24 mouse cellular contexts compared by ENCODE assay signal in genomic region chr12:105857902-105858640, GRCm38 (mm10).
A peak's percentile ranks its signal among the peaks of the same experiment; 100 is the strongest.
DNase-seq lines count a peak whose midpoint lies in the region; ATAC-seq lines count a peak whose summit lies in the region.
"Had no signal": no experiment of that assay in that cellular context is flagged by ENCODE, and none has a peak within 500 bp of the region (broad histone marks: within the 10 kb centered on the region; RNA-seq: fewer than 3 reads in every experiment).

No protein-coding gene starts in this region.

- no peak for ATAC-seq in forebrain, embryonic 11.5 days (replicated peaks; ENCODE audit: low FRiP score)
- peak; percentile 49 for ATAC-seq in heart, embryonic 16.5 days (replicated peaks; ENCODE audit: extremely low read depth, insufficient read depth, low FRiP score)
- ATAC-seq: intestine, embryonic 15.5 days; liver, postnatal 0 days; Patski had no signal

- peak overlapping the region; percentile 0; the same call in 1 of the 2 replicates for H3K27ac ChIP-seq in forebrain, embryonic 10.5 days
- H3K27ac ChIP-seq in forebrain, embryonic 11.5 days (ENCODE audit: low read depth, low read length): no peak overlapping the region
- no peak overlapping the region for H3K27ac ChIP-seq in heart, embryonic 16.5 days (ENCODE audit: low read length)
- H3K27ac ChIP-seq in heart, embryonic 10.5 days: no peak overlapping the region
- H3K27ac ChIP-seq: heart, embryonic 15.5 days; hindbrain, embryonic 15.5 days; intestine, embryonic 15.5 days; left cerebral cortex, adult 2 months; limb, embryonic 10.5 days; stomach, postnatal 0 days had no signal

- H3K9ac ChIP-seq in forebrain, embryonic 11.5 days (ENCODE audit: low read length): no peak overlapping the region
- no peak overlapping the region for H3K9ac ChIP-seq in heart, embryonic 16.5 days (ENCODE audit: low read length)
- H3K9ac ChIP-seq: heart, embryonic 15.5 days; hindbrain, embryonic 15.5 days; intestine, embryonic 15.5 days; liver, postnatal 0 days had no signal

- H3K4me1 ChIP-seq in forebrain, embryonic 10.5 days: peaks cover 39% of the 10 kb centered on the region
- no peaks in the 10 kb centered on the region for H3K4me1 ChIP-seq in forebrain, embryonic 11.5 days (replicated peaks; ENCODE audit: control insufficient read depth, insufficient read depth, low read length)
- no peaks in the 10 kb centered on the region for H3K4me1 ChIP-seq in heart, embryonic 16.5 days (ENCODE audit: control insufficient read depth, insufficient read depth, low read length)
- H3K4me1 ChIP-seq in heart, embryonic 10.5 days: 0 out of 2 replicates have a peak, but pooled peaks cover 10% of the 10 kb centered on the region
- H3K4me1 ChIP-seq: heart, embryonic 15.5 days; intestine, embryonic 15.5 days had no signal

- H3K27me3 ChIP-seq in forebrain, embryonic 10.5 days (ENCODE audit: poor library complexity, severe bottlenecking): no peaks in the 10 kb centered on the region
- H3K27me3 ChIP-seq in forebrain, embryonic 11.5 days (ENCODE audit: control insufficient read depth, insufficient read depth, low read length): no peaks in the 10 kb centered on the region
- no peaks in the 10 kb centered on the region for H3K27me3 ChIP-seq in heart, embryonic 16.5 days (ENCODE audit: control insufficient read depth, insufficient read depth, low read length)
- no peaks in the 10 kb centered on the region for H3K27me3 ChIP-seq in heart, embryonic 10.5 days (ENCODE audit: insufficient read depth, poor library complexity, severe bottlenecking)
- H3K27me3 ChIP-seq: heart, embryonic 15.5 days; hindbrain, embryonic 15.5 days; intestine, embryonic 15.5 days; Patski had no signal

- no peaks in the 10 kb centered on the region for H3K36me3 ChIP-seq in forebrain, embryonic 10.5 days (replicated peaks)
- no peaks in the 10 kb centered on the region for H3K36me3 ChIP-seq in forebrain, embryonic 11.5 days (ENCODE audit: control insufficient read depth, insufficient read depth, low read length)
- no peaks in the 10 kb centered on the region for H3K36me3 ChIP-seq in heart, embryonic 16.5 days (ENCODE audit: control insufficient read depth, insufficient read depth)
- H3K36me3 ChIP-seq in heart, embryonic 10.5 days: no peaks in the 10 kb centered on the region
- H3K36me3 ChIP-seq: heart, embryonic 15.5 days; hindbrain, embryonic 15.5 days; intestine, embryonic 15.5 days; limb, embryonic 10.5 days had no signal

- no peak overlapping the region for H3K4me2 ChIP-seq in forebrain, embryonic 11.5 days (ENCODE audit: low read depth, low read length, severe bottlenecking)
- no peak overlapping the region for H3K4me2 ChIP-seq in heart, embryonic 16.5 days (ENCODE audit: low read depth, low read length)
- H3K4me2 ChIP-seq: heart, embryonic 15.5 days; hindbrain, embryonic 15.5 days; intestine, embryonic 15.5 days had no signal

- H3K4me3 ChIP-seq in forebrain, embryonic 10.5 days: no peak overlapping the region
- no peak overlapping the region for H3K4me3 ChIP-seq in forebrain, embryonic 11.5 days (ENCODE audit: low read depth, low read length)
- no peak overlapping the region for H3K4me3 ChIP-seq in heart, embryonic 16.5 days (ENCODE audit: low read length)
- no peak overlapping the region for H3K4me3 ChIP-seq in heart, embryonic 10.5 days
- H3K4me3 ChIP-seq: heart, embryonic 15.5 days; hindbrain, embryonic 15.5 days; intestine, embryonic 15.5 days; left cerebral cortex, adult 2 months; limb, embryonic 10.5 days; megakaryocyte, embryonic 14.5 days had no signal

- no peaks in the 10 kb centered on the region for H3K9me3 ChIP-seq in forebrain, embryonic 10.5 days
- H3K9me3 ChIP-seq in forebrain, embryonic 11.5 days (ENCODE audit: control insufficient read depth, low read length): no peaks in the 10 kb centered on the region
- no peaks in the 10 kb centered on the region for H3K9me3 ChIP-seq in heart, embryonic 16.5 days (replicated peaks; ENCODE audit: control insufficient read depth, low read length)
- no peaks in the 10 kb centered on the region for H3K9me3 ChIP-seq in heart, embryonic 10.5 days
- H3K9me3 ChIP-seq: heart, embryonic 15.5 days; hindbrain, embryonic 15.5 days; intestine, embryonic 15.5 days; limb, embryonic 10.5 days had no signal

- 85% methylated on average over 5 of the region's 5 CpGs for WGBS in forebrain, embryonic 10.5 days
- WGBS in forebrain, embryonic 11.5 days: 82% methylated on average over 5 of the region's 5 CpGs
- 61% methylated on average over 5 of the region's 5 CpGs for WGBS in heart, embryonic 16.5 days
- WGBS in heart, embryonic 10.5 days: 69% methylated on average over 5 of the region's 5 CpGs

- no peak for DNase-seq in forebrain, embryonic 10.5 days (ENCODE audit: extremely low spot score, low spot score)
- DNase-seq in forebrain, embryonic 11.5 days (ENCODE audit: low spot score): no peak
- DNase-seq in heart, embryonic 10.5 days (ENCODE audit: low spot score): no peak
- peak; percentile 60 for DNase-seq in ZHBTc4 (ENCODE audit: low read depth, low spot score)
- peak; percentile 33 to 40 for DNase-seq in heart, postnatal 14 days
- DNase-seq in retina, postnatal 1 day: no peak
- no peak for DNase-seq in left cerebral cortex, adult 9 months (ENCODE audit: low spot score in 2 of 2)
- DNase-seq: cerebellum, adult 2 months; gastrocnemius, postnatal 14 days; kidney, adult 9 months; kidney, postnatal 4 days; layer of hippocampus, adult 9-11 months; liver, postnatal 0 days; lung, postnatal 10 days; right cerebral cortex, postnatal 4 days had no signal

- intact Hi-C loops in heart, postnatal 14 days (cut with DNase I): loop anchor here (5.0 kb wide), 1 partner anchor 104 kb away; no protein-coding TSS in a partner anchor

Comparison
In these comparisons a context has a peak if more than half of its experiments do, and no peak if none do; other contexts are left out.
1. DNase-seq: peak in ZHBTc4 (single experiment) and heart, postnatal 14 days (2 of 2); none in forebrain, embryonic 10.5 days (single experiment), forebrain, embryonic 11.5 days (single experiment), heart, embryonic 10.5 days (single experiment), retina, postnatal 1 day (single experiment) and left cerebral cortex, adult 9 months (0 of 2).